Mouse (Mus musculus) ES-E14 (cell line): ENCODE results near the gene Clasp1. TPM values are rescaled to one million over a fixed set of nuclear protein-coding genes. Genes with fewer than 3 reads are reported as not detected.

ENCODE experiments used
- DNase-seq: peaks from one replicate; pipeline ENCODE4 v3.0.0-alpha.2; 2013; ENCODE audit warnings: low read depth, low spot score
- H3K27ac ChIP-seq: 2 replicates; pipeline ENCODE4 v1.5.1; 2012; ENCODE audit warnings: low read depth, mild to moderate bottlenecking, low read length, moderate library complexity, mixed read lengths; ENCODE audit not compliant: poor library complexity, insufficient read depth, severe bottlenecking
- H3K36me3 ChIP-seq: 2 replicates; pipeline ENCODE4 v1.6.1; 2012; ENCODE audit warnings: mild to moderate bottlenecking, low read length, moderate library complexity, mixed read lengths; ENCODE audit not compliant: control insufficient read depth, poor library complexity, insufficient read depth, severe bottlenecking
- H3K4me1 ChIP-seq, 2 experiments: fragments of 150-350 bp in 1 of 2; sonication (generic) in 1 of 2; 2 replicates each; pipeline ENCODE4 v1.6.1; 2012; ENCODE audit warnings: low read length in 2 of 2, mild to moderate bottlenecking in 1 of 2, mixed read lengths in 1 of 2; ENCODE audit not compliant: control insufficient read depth in 2 of 2, insufficient read depth in 2 of 2, poor library complexity in 1 of 2
- H3K4me3 ChIP-seq, 2 experiments: fragments of 150-350 bp in 1 of 2; sonication (generic) in 1 of 2; 2 replicates each; pipeline ENCODE4 v1.5.1; 2012; ENCODE audit warnings: low read length in 2 of 2, low read depth in 1 of 2, mild to moderate bottlenecking in 1 of 2, mixed read lengths in 1 of 2; ENCODE audit not compliant: insufficient read depth in 1 of 2, poor library complexity in 1 of 2, severe bottlenecking in 1 of 2
- H3K9ac ChIP-seq: 2 replicates; pipeline ENCODE4 v1.6.1; 2012; ENCODE audit warnings: low read depth, mild to moderate bottlenecking, low read length, mixed read lengths; ENCODE audit not compliant: poor library complexity, insufficient read depth, severe bottlenecking
- H3K9me3 ChIP-seq: fragments of 150-350 bp; sonication (generic); 2 replicates; pipeline ENCODE4 v1.6.1; 2012; ENCODE audit warnings: low read depth, mild to moderate bottlenecking, low read length; ENCODE audit not compliant: control insufficient read depth, insufficient read depth
- CHD2 ChIP-seq: IDR thresholded peaks from 2 replicates; pipeline ENCODE4 v1.6.1; 2014; ENCODE audit warnings: mild to moderate bottlenecking, low read depth, low read length, inconsistent platforms
- HCFC1 ChIP-seq: IDR thresholded peaks from 2 replicates; pipeline ENCODE4 v1.6.1; 2012; ENCODE audit warnings: low read length, inconsistent platforms, borderline replicate concordance; ENCODE audit not compliant: insufficient read depth
- MAFK ChIP-seq: IDR thresholded peaks from 2 replicates; pipeline ENCODE4 v1.6.1; 2014; ENCODE audit warnings: mild to moderate bottlenecking, low read depth, low read length, inconsistent platforms; ENCODE audit not compliant: insufficient read depth
- ZC3H11A ChIP-seq: IDR thresholded peaks from 2 replicates; pipeline ENCODE4 v1.6.1; 2012; ENCODE audit warnings: low read depth, mild to moderate bottlenecking, inconsistent platforms, low read length, borderline replicate concordance
- ZNF384 ChIP-seq: IDR thresholded peaks from 2 replicates; pipeline ENCODE4 v1.6.1; 2012; ENCODE audit warnings: low read depth, low read length, inconsistent platforms
- in situ Hi-C, 2 experiments: fragments of 600-800 bp; cut with MboI; formaldehyde crosslinking; loops; one replicate each; pipeline ENCODE4 v1.15.1; 2025; ENCODE audit warnings: low sequenced_read_pairs in 2 of 2, inconsistent platforms in 1 of 2; ENCODE audit not compliant: unreplicated experiment in 2 of 2
- total RNA-seq: library from RNA; depleted of rRNA; stranded (reverse); fragments of 300-350 nt; gene quantifications from 2 replicates; pipeline ENCODE4 v1.2.3, GENCODE M21; 2012

Gene Clasp1
- total RNA-seq, 1 experiment: 38.9 TPM

- no peak overlapping the region for H3K9ac ChIP-seq
- TF ChIP-seq ZNF384 (no peak), HCFC1 (no peak), MAFK (no peak), ZC3H11A (no peak), CHD2 (no peak)
- H3K27ac ChIP-seq: no peak overlapping the region
- DNase-seq: peak; percentile 78
- no peak overlapping the region for H3K4me3 ChIP-seq
- H3K36me3 ChIP-seq: peaks cover 8% of the 10 kb centered on the region; the same call in 1 of the 2 replicates
- in situ Hi-C loops: no loop called here
- H3K4me1 ChIP-seq: no peaks in the 10 kb centered on the region
- no peaks in the 10 kb centered on the region for H3K9me3 ChIP-seq
Observed at GRCm38 (mm10) chr1:118498311-118498710, 109.5 kb downstream of the Clasp1 start.

GRCm38 (mm10) chr1:118500606-118501005 is 111.7 kb downstream of the Clasp1 start:
- no peaks in the 10 kb centered on the region for H3K4me1 ChIP-seq
- peaks cover 12% of the 10 kb centered on the region; the same call in 1 of the 2 replicates for H3K36me3 ChIP-seq
- H3K9me3 ChIP-seq: no peaks in the 10 kb centered on the region
- H3K9ac ChIP-seq: no peak overlapping the region
- no peak for TF ChIP-seq MAFK
- no peak for TF ChIP-seq ZNF384
- TF ChIP-seq ZC3H11A: no peak
- TF ChIP-seq CHD2: no peak
- TF ChIP-seq HCFC1: no peak
- no peak overlapping the region for H3K27ac ChIP-seq
- in situ Hi-C loops: no loop called here
- H3K4me3 ChIP-seq: no peak overlapping the region
- DNase-seq: no peak

- H3K36me3 ChIP-seq: peaks cover 12% of the 10 kb centered on the region; the same call in 1 of the 2 replicates
- no peaks in the 10 kb centered on the region for H3K9me3 ChIP-seq
- no peaks in the 10 kb centered on the region for H3K4me1 ChIP-seq
- in situ Hi-C loops: no loop called here
- no peak overlapping the region for H3K27ac ChIP-seq
- no peak for DNase-seq
- no peak for TF ChIP-seq ZC3H11A
- no peak for TF ChIP-seq ZNF384
- TF ChIP-seq CHD2: no peak
- no peak for TF ChIP-seq HCFC1
- no peak for TF ChIP-seq MAFK
- no peak overlapping the region for H3K9ac ChIP-seq
- H3K4me3 ChIP-seq: no peak overlapping the region
Observed at GRCm38 (mm10) chr1:118501691-118502090, 112.8 kb downstream of the Clasp1 start.

- H3K4me1 ChIP-seq: no peaks in the 10 kb centered on the region
- no peak for DNase-seq
- no peaks in the 10 kb centered on the region for H3K9me3 ChIP-seq
- H3K27ac ChIP-seq: no peak overlapping the region
- H3K9ac ChIP-seq: no peak overlapping the region
- peaks cover 16% of the 10 kb centered on the region for H3K36me3 ChIP-seq
- in situ Hi-C loops: no loop called here
- TF ChIP-seq MAFK: no peak
- no peak for TF ChIP-seq ZC3H11A
- no peak for TF ChIP-seq CHD2
- no peak for TF ChIP-seq ZNF384
- H3K4me3 ChIP-seq: no peak overlapping the region
Observed at GRCm38 (mm10) chr1:118505746-118506145, 116.9 kb downstream of the Clasp1 start.

- TF ChIP-seq MAFK (no peak), ZC3H11A (no peak), ZNF384 (no peak), CHD2 (no peak), HCFC1 (no peak)
- no peak overlapping the region for H3K9ac ChIP-seq
- H3K9me3 ChIP-seq: no peaks in the 10 kb centered on the region
- no peaks in the 10 kb centered on the region for H3K4me1 ChIP-seq
- H3K36me3 ChIP-seq: peaks cover 15% of the 10 kb centered on the region
- no peak overlapping the region for H3K27ac ChIP-seq
- no peak for DNase-seq
- in situ Hi-C loops: no loop called here
- no peak overlapping the region for H3K4me3 ChIP-seq
Observed at GRCm38 (mm10) chr1:118510996-118511395, 122.1 kb downstream of the Clasp1 start.
